Mouse (Mus musculus) ES-Bruce4 (cell line): ENCODE results near the gene Vax2. TPM values are rescaled to one million over a fixed set of nuclear protein-coding genes. Genes with fewer than 3 reads are reported as not detected.

ENCODE experiments used
- H3K27ac ChIP-seq: 2 replicates; pipeline ENCODE4 v1.5.1; 2012; ENCODE audit warnings: low read length, inconsistent platforms; ENCODE audit not compliant: insufficient read depth
- H3K27me3 ChIP-seq: 2 replicates; pipeline ENCODE4 v1.6.1; 2012; ENCODE audit warnings: mild to moderate bottlenecking, low read length, inconsistent platforms; ENCODE audit not compliant: control insufficient read depth, poor library complexity, insufficient read depth, severe bottlenecking
- H3K36me3 ChIP-seq: 2 replicates; pipeline ENCODE4 v1.6.1; 2012; ENCODE audit warnings: inconsistent platforms, mild to moderate bottlenecking, low read length, moderate library complexity; ENCODE audit not compliant: control insufficient read depth, poor library complexity, insufficient read depth, severe bottlenecking
- H3K4me1 ChIP-seq: one replicate; pipeline ENCODE4 v1.8.1; 2011; ENCODE audit warnings: low read length; ENCODE audit not compliant: control insufficient read depth, insufficient read depth
- H3K4me3 ChIP-seq: 2 replicates; pipeline ENCODE4 v1.5.1; 2011; ENCODE audit warnings: low read depth, mild to moderate bottlenecking, low read length
- H3K9ac ChIP-seq: 2 replicates; pipeline ENCODE4 v1.6.1; 2012; ENCODE audit warnings: low read depth, mild to moderate bottlenecking, inconsistent platforms; ENCODE audit not compliant: poor library complexity, severe bottlenecking
- H3K9me3 ChIP-seq: replicated peaks from 2 replicates; pipeline ENCODE4 v1.6.1; 2012; ENCODE audit warnings: mild to moderate bottlenecking, low read length, inconsistent platforms; ENCODE audit not compliant: control insufficient read depth, poor library complexity, insufficient read depth, severe bottlenecking
- CTCF ChIP-seq: IDR thresholded peaks from one replicate; pipeline ENCODE4 v1.8.1; 2011; ENCODE audit warnings: low read depth, low read length
- EP300 ChIP-seq: IDR thresholded peaks from 2 replicates; pipeline ENCODE4 v1.6.1; 2011; ENCODE audit warnings: low read depth, low read length; ENCODE audit not compliant: insufficient read depth
- POLR2A ChIP-seq: IDR thresholded peaks from one replicate; pipeline ENCODE4 v1.8.1; 2011; ENCODE audit warnings: low read length; ENCODE audit not compliant: insufficient read depth
- polyA plus RNA-seq: library from polyadenylated mRNA; stranded (reverse); fragments of >200 nt; gene quantifications from 2 replicates; pipeline ENCODE4 v1.2.4, GENCODE M21; 2011; ENCODE audit warnings: low read depth; ENCODE audit not compliant: missing spikeins, insufficient read depth, insufficient read length

Vax2 gene
- polyA plus RNA-seq, 1 experiment = not detected

DNA sequence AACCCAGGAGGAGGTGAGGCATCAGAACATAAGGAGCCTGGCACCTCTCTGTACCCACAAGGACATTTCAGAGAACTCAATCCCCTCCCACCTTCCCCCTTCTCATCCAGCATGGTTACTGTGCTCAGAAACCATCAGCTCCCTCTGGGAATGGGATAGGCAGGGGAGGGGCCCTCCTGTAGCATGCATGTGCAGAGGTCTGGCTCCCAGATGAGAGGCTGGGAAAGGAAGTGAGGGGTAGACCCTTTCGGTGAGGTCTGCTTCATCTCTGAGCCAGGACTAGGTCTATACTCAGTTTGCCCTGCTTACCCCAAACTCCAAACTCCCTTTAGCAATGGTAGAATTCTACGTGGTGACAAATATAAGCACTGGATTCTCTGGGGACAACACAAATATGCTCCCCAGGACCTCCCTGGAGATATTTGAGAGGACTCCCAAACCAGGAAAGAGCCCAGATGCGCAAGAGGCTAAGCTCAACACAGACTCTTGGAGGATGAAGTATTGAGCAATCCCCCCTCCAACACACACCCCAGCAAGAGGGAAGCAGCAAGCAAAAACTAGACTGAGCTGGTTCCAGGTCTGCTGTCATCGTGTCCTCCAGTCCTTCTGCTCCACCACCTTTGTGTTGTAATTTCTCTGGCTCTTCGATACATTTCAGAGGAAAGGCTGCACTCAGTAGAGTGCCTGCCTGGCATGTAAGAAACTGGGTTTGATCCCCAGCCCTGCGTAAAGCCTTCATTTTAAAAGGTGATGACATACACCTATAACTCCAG, 3.1 kb upstream of the Vax2 start:
- Histone ChIP-seq H3K9ac (no peak overlapping the region), H3K27me3 (peaks cover 35% of the 10 kb centered on the region), H3K4me1 (no peaks in the 10 kb centered on the region), H3K36me3 (no peaks in the 10 kb centered on the region), H3K9me3 (no peaks in the 10 kb centered on the region), H3K4me3 (no peak overlapping the region), H3K27ac (no peak overlapping the region)
- TF ChIP-seq CTCF (no peak), EP300 (no peak), POLR2A (no peak)

GRCm38 (mm10) chr6:83710361-83711066, 550 bp upstream of the Vax2 start:
- H3K9me3 ChIP-seq = no peaks in the 10 kb centered on the region
- no peaks in the 10 kb centered on the region for H3K36me3 ChIP-seq
- TF ChIP-seq EP300 = no peak
- no peak for TF ChIP-seq POLR2A
- TF ChIP-seq CTCF = no peak
- H3K4me1 ChIP-seq = no peaks in the 10 kb centered on the region
- H3K27me3 ChIP-seq = peaks cover 31% of the 10 kb centered on the region
- peak overlapping the region; percentile 70 for H3K4me3 ChIP-seq
- no peak overlapping the region for H3K27ac ChIP-seq
- no peak overlapping the region for H3K9ac ChIP-seq

DNA sequence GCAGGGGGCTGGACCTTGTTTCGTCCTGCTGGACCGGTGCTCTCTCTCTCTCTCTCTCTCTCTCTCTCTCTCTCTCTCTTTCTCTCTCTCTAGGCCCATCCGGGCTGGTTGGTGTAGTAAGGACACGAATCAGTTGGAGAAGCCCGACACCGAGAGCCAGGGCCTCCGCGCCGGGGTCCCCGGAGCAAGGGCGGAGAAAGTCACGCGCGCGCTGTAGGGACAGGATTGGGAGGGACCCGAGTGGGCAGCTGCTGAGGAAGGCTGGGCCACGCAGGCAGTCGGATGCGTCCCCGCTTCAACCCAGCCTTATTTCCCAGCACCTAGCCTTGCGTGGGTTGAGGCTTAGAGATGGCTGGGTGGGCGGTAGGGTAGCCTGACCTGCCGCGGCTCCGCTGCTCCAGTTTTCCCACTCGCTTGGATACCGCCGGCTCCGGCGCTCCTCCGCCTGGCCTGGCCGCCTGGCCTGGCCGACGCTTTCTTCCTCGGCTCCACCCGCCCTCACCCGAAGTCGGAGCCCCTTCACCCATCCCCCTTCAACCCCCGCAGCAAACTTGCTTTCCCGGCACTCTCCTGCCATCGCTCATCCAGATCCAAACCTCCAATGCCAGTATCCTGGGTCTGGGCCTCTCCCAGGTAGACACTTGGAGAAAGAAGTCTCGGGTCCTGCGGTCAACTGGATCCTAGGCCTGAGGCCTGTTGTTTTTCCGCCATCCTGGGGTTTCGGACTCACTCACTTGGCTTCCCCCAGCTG, 836 bp downstream of the Vax2 start:
- Histone ChIP-seq H3K27ac (no peak overlapping the region), H3K9me3 (no peaks in the 10 kb centered on the region), H3K36me3 (no peaks in the 10 kb centered on the region), H3K27me3 (peaks cover 28% of the 10 kb centered on the region), H3K4me3 (peak overlapping the region; percentile 53), H3K4me1 (no peaks in the 10 kb centered on the region), H3K9ac (peak overlapping the region; percentile 49; the same call in 1 of the 2 replicates)
- TF ChIP-seq EP300 (no peak), POLR2A (no peak), CTCF (no peak)

GRCm38 (mm10) chr6:83713271-83714136, 2.4 kb downstream of the Vax2 start:
- H3K27me3 ChIP-seq = peaks cover 24% of the 10 kb centered on the region
- H3K9me3 ChIP-seq = no peaks in the 10 kb centered on the region
- no peaks in the 10 kb centered on the region for H3K4me1 ChIP-seq
- H3K9ac ChIP-seq = no peak overlapping the region
- TF ChIP-seq EP300 (no peak), POLR2A (no peak), CTCF (no peak)
- no peak overlapping the region for H3K27ac ChIP-seq
- no peaks in the 10 kb centered on the region for H3K36me3 ChIP-seq
- no peak overlapping the region for H3K4me3 ChIP-seq

GRCm38 (mm10) chr6:83714221-83715123, 3.4 kb downstream of the Vax2 start:
- H3K9me3 ChIP-seq = no peaks in the 10 kb centered on the region
- peaks cover 18% of the 10 kb centered on the region for H3K27me3 ChIP-seq
- H3K9ac ChIP-seq = no peak overlapping the region
- H3K36me3 ChIP-seq = no peaks in the 10 kb centered on the region
- H3K27ac ChIP-seq = no peak overlapping the region
- no peaks in the 10 kb centered on the region for H3K4me1 ChIP-seq
- H3K4me3 ChIP-seq = no peak overlapping the region
- TF ChIP-seq EP300 (no peak), CTCF (no peak), POLR2A (no peak)
